Mouse (Mus musculus): Measurements from ENCODE around the gene Tjp1. TPM values are rescaled to one million over a fixed set of nuclear protein-coding genes. Genes with fewer than 3 reads are reported as not detected.

Tjp1 gene
- under 1 TPM; 0.12 to 0.58 TPM for total RNA-seq (2023)

GRCm38 (mm10) chr7:65527071-65528007 lies at the start of gene Tjp1:
Gene Tjp1, minus strand, starts transcription at chr7:65527781.

Other genes with a start within 250 kb of the Tjp1 start
- gene Tarsl2, start 117.1 kb upstream of the Tjp1 start, total RNA-seq (2023): 10 to 100 TPM; 11.5 to 13.6 TPM
- 10 to 100 TPM; 30.4 to 42.0 TPM for gene Tm2d3, start 163.4 kb upstream of the Tjp1 start, total RNA-seq (2023)

Data from B cell, adult 67 days (primary cell).